In the genomic region with DNA sequence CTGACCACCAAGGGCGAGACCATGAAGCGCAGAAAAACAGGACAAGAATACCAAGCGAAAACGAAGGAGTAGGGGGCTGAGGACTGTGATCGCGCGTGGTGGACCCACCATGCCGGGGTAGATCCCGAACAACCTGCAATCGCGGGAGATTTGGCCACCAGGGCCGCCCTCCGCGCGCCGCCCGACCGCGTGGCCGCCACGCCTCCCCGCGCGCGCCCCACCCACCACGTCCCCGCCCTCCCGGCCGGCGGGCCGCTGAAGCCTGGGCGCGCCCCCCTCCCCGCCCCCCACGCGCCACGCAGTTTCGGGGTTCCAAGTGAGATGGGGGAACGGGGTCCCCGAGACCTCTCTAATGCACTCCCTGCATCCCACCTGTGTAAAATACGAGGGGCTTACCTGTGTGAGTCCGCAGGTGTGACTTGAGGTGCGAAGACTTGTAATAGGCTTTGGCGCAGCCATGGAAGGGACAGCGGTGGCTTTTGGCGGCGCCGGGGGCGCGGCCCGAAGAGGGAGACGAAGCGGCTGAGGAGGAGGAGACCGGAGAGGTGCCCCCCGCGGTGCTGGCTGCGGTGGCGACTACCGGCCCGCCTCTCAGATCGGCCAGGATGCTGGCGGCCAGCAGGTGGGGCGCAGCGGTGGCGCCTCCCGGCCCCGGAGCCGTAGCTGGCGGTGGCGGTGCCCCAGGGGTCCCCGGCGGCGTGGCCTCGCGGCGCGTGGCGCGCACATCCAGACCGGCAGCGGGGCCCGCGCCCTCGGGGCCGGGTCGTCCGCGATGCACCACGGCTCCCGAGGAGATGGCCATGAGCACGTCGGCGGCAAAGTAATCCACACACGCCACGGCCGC, we compare ENCODE assay signal across 8 mouse cellular contexts. TPM values are rescaled to one million over a fixed set of nuclear protein-coding genes. Genes with fewer than 3 reads are reported as not detected.
DNase-seq lines count a peak whose midpoint lies in the region; ATAC-seq lines count a peak whose summit lies in the region.

No protein-coding gene starts in this region.

- no peaks in the 10 kb centered on the region for H3K36me3 ChIP-seq in kidney, embryonic 14.5 days (ENCODE audit: control insufficient read depth, insufficient read depth, low read length)

- peak; percentile 1; the same call in 1 of the 2 replicates for ATAC-seq in kidney, embryonic 14.5 days (ENCODE audit: low FRiP score, low TSS enrichment)
- ATAC-seq in inflammation-experienced regulatory T-cells, adult 6 months, result no peak

- peak overlapping the region; percentile 89 for H3K9ac ChIP-seq in kidney, embryonic 14.5 days (ENCODE audit: low read depth, low read length)

- H3K4me2 ChIP-seq in kidney, embryonic 14.5 days (replicated peaks; ENCODE audit: low read depth, low read length), result peak overlapping the region; percentile 72

- no peaks in the 10 kb centered on the region for H3K9me3 ChIP-seq in kidney, embryonic 14.5 days (ENCODE audit: control insufficient read depth, low read length)

- peak overlapping the region; percentile 87 for H3K4me3 ChIP-seq in kidney, embryonic 14.5 days (ENCODE audit: low read length)

- H3K4me1 ChIP-seq in kidney, embryonic 14.5 days (ENCODE audit: control insufficient read depth, insufficient read depth, low read length), result peaks cover 43% of the 10 kb centered on the region

- H3K27ac ChIP-seq in kidney, embryonic 14.5 days (ENCODE audit: low read depth, low read length), result peak overlapping the region; percentile 96

- WGBS in kidney, embryonic 14.5 days, result under 1% methylated on average over 88 of the region's 96 CpGs

- DNase-seq in urinary bladder, adult 18-20 months (ENCODE audit: low spot score in 2 of 2), result peak; percentile 48 to 72
- no peak for DNase-seq in urinary bladder, postnatal 10 days (ENCODE audit: low spot score)
- DNase-seq in cerebellum, adult 9-10 months, result peak; percentile 63
- DNase-seq in heart, adult 9 months (ENCODE audit: low spot score in 2 of 2), result peak; percentile 42 to 49
- peak; percentile 58 for DNase-seq in lung, postnatal 14 days
- peak; percentile 59 to 73 for DNase-seq in spleen, adult 18-20 months

- H3K27me3 ChIP-seq in kidney, embryonic 14.5 days (ENCODE audit: control insufficient read depth, insufficient read depth, low read length), result no peaks in the 10 kb centered on the region

RNA-seq across cellular contexts. Expression of gene Klf16, which starts 0.5 kb away (rescaled TPM):
- 10.1 and 10.2 TPM in 2 replicates for polyA plus RNA-seq in kidney, embryonic 14.5 days (2014; fragmentation: Nextera tagmentation; extraction: Ambion mirVana)
- 1 to 10 TPM; 6.3 to 7.1 (median 6.8) TPM for polyA plus RNA-seq in inflammation-experienced regulatory T-cells, adult 6 months (2017; shearing (Covaris generic))

RNA-seq across cellular contexts. Expression of gene Abhd17a, which starts 13.6 kb away (rescaled TPM):
- 125 and 130 TPM in 2 replicates for polyA plus RNA-seq in kidney, embryonic 14.5 days (2014; fragmentation: Nextera tagmentation; extraction: Ambion mirVana)
- polyA plus RNA-seq in inflammation-experienced regulatory T-cells, adult 6 months (2017; shearing (Covaris generic)), result 10 to 100 TPM in 2 of 3 experiments, 1 to 10 TPM in 1; 8.6 to 12.0 (median 11.4) TPM

RNA-seq across cellular contexts. Expression of gene Rexo1, which starts 15.2 kb away (rescaled TPM):
- 25.8 and 31.3 TPM in 2 replicates for polyA plus RNA-seq in kidney, embryonic 14.5 days (2014; fragmentation: Nextera tagmentation; extraction: Ambion mirVana)
- 10 to 100 TPM; 11.3 to 18.6 (median 14.9) TPM for polyA plus RNA-seq in inflammation-experienced regulatory T-cells, adult 6 months (2017; shearing (Covaris generic))

RNA-seq across cellular contexts. Expression of gene Scamp4, which starts 26.1 kb away (rescaled TPM):
- polyA plus RNA-seq in kidney, embryonic 14.5 days (2014; fragmentation: Nextera tagmentation; extraction: Ambion mirVana), result 88.5 and 103 TPM in 2 replicates
- polyA plus RNA-seq in inflammation-experienced regulatory T-cells, adult 6 months (2017; shearing (Covaris generic)), result 100 to 1,000 TPM in 2 of 3 experiments, 10 to 100 TPM in 1; 96.2 to 110 (median 108) TPM

RNA-seq across cellular contexts. Expression of gene Adat3, which starts 26.1 kb away (rescaled TPM):
- 8.0 and 8.8 TPM in 2 replicates for polyA plus RNA-seq in kidney, embryonic 14.5 days (2014; fragmentation: Nextera tagmentation; extraction: Ambion mirVana)
- polyA plus RNA-seq in inflammation-experienced regulatory T-cells, adult 6 months (2017; shearing (Covaris generic)), result 1 to 10 TPM; 2.6 to 4.2 (median 3.1) TPM
